ENCODE assay signal across 15 mouse cellular contexts in genomic region chr7:6919131-6919870, GRCm38 (mm10).
A peak's percentile ranks its signal among the peaks of the same experiment; 100 is the strongest.
DNase-seq lines count a peak whose midpoint lies in the region; ATAC-seq and TF ChIP-seq lines count a peak whose summit lies in the region.
"Had no signal": no experiment of that assay in that cellular context is flagged by ENCODE, and none has a peak within 500 bp of the region (broad histone marks: within the 10 kb centered on the region; RNA-seq: fewer than 3 reads in every experiment).

No protein-coding gene starts in this region.

- H3K36me3 ChIP-seq in kidney, postnatal 0 days (ENCODE audit: insufficient read depth, low read length): no peaks in the 10 kb centered on the region
- no peaks in the 10 kb centered on the region for H3K36me3 ChIP-seq in kidney, adult 2 months (ENCODE audit: control insufficient read depth, insufficient read depth, low read length)
- no peaks in the 10 kb centered on the region for H3K36me3 ChIP-seq in embryonic facial prominence, embryonic 13.5 days
- H3K36me3 ChIP-seq in hindbrain, embryonic 14.5 days (replicated peaks; ENCODE audit: control insufficient read depth, insufficient read depth): no peaks in the 10 kb centered on the region
- no peaks in the 10 kb centered on the region for H3K36me3 ChIP-seq in midbrain, postnatal 0 days (ENCODE audit: insufficient read depth, low read length)

- TF ChIP-seq CTCF in kidney, postnatal 0 days (IDR thresholded peaks at IDR 0.05; ENCODE audit: low read depth): no peak
- no peak for TF ChIP-seq CTCF in kidney, adult 2 months (conservative IDR thresholded peaks at IDR 0.05; ENCODE audit: insufficient read depth, insufficient read length, low read depth, low read length)
- no peak for TF ChIP-seq CTCF in midbrain, postnatal 0 days (IDR thresholded peaks at IDR 0.05)

- no peak overlapping the region for H3K27ac ChIP-seq in kidney, postnatal 0 days
- H3K27ac ChIP-seq in kidney, adult 2 months (ENCODE audit: insufficient read depth, low read depth, low read length): no peak overlapping the region
- no peak overlapping the region for H3K27ac ChIP-seq in embryonic facial prominence, embryonic 13.5 days
- peak overlapping the region; percentile 60; the same call in 1 of the 2 replicates for H3K27ac ChIP-seq in hindbrain, embryonic 14.5 days
- peak overlapping the region; percentile 52; the same call in 1 of the 2 replicates for H3K27ac ChIP-seq in midbrain, postnatal 0 days (ENCODE audit: low read depth, low read length)

- no peaks in the 10 kb centered on the region; the same call in none of the 2 replicates for H3K4me1 ChIP-seq in kidney, postnatal 0 days (replicated peaks; ENCODE audit: insufficient read depth, low read length)
- H3K4me1 ChIP-seq in kidney, adult 2 months (ENCODE audit: control insufficient read depth, insufficient read depth, low read length): no peaks in the 10 kb centered on the region
- H3K4me1 ChIP-seq in embryonic facial prominence, embryonic 13.5 days: peaks cover 15% of the 10 kb centered on the region
- H3K4me1 ChIP-seq in hindbrain, embryonic 14.5 days (replicated peaks; ENCODE audit: control insufficient read depth, insufficient read depth, low read length): peaks cover 13% of the 10 kb centered on the region; the same call in 1 of the 2 replicates
- no peaks in the 10 kb centered on the region; the same call in 1 of the 2 replicates for H3K4me1 ChIP-seq in midbrain, postnatal 0 days (ENCODE audit: insufficient read depth, low read length)

- DNase-seq in kidney, postnatal 0 days (ENCODE audit: low spot score): no peak
- no peak for DNase-seq in kidney, adult 2 months
- no peak for DNase-seq in hindbrain, embryonic 14.5 days (ENCODE audit: low spot score)
- no peak for DNase-seq in midbrain, postnatal 0 days (ENCODE audit: low spot score)
- DNase-seq in cerebellum, adult 11 months: no peak
- no peak for DNase-seq in cerebellum, adult 8-10 months
- no peak for DNase-seq in left cerebral cortex, adult 8-10 months (ENCODE audit: low spot score in 2 of 2)
- DNase-seq: adrenal gland, postnatal 36 days; cerebellum, adult 9-10 months; gastrocnemius, postnatal 10 days; kidney, postnatal 10 days; layer of hippocampus, postnatal 36 days; liver, postnatal 0 days; thymus, postnatal 25 days had no signal

- no peak overlapping the region for H3K9ac ChIP-seq in kidney, postnatal 0 days (ENCODE audit: low read depth, low read length)
- H3K9ac ChIP-seq in embryonic facial prominence, embryonic 13.5 days: no peak overlapping the region
- no peak overlapping the region for H3K9ac ChIP-seq in hindbrain, embryonic 14.5 days
- H3K9ac ChIP-seq in midbrain, postnatal 0 days (replicated peaks; ENCODE audit: low read length, poor library complexity, severe bottlenecking): no peak overlapping the region
- H3K9ac ChIP-seq: liver, postnatal 0 days had no signal

- H3K4me3 ChIP-seq in kidney, postnatal 0 days (replicated peaks; ENCODE audit: low read depth, low read length): no peak overlapping the region
- no peak overlapping the region for H3K4me3 ChIP-seq in kidney, adult 2 months (ENCODE audit: insufficient read depth, low read depth, low read length)
- H3K4me3 ChIP-seq in embryonic facial prominence, embryonic 13.5 days: no peak overlapping the region
- H3K4me3 ChIP-seq in hindbrain, embryonic 14.5 days (replicated peaks; ENCODE audit: low read length): no peak overlapping the region
- no peak overlapping the region for H3K4me3 ChIP-seq in midbrain, postnatal 0 days (ENCODE audit: low read depth, low read length)

- TF ChIP-seq POLR2A in kidney, adult 2 months (IDR thresholded peaks at IDR 0.05; ENCODE audit: low read depth, low read length): no peak

- ATAC-seq in kidney, postnatal 0 days (replicated peaks; ENCODE audit: low FRiP score, low read depth): peak; percentile 65
- ATAC-seq in embryonic facial prominence, embryonic 13.5 days (ENCODE audit: insufficient number of reproducible peaks, insufficient read depth, low FRiP score, low TSS enrichment, low read depth): 0 out of 2 replicates have a peak, but pooled peaks have one; percentile 32
- peak; percentile 29; the same call in 1 of the 2 replicates for ATAC-seq in hindbrain, embryonic 14.5 days (ENCODE audit: low FRiP score)
- peak; percentile 50 for ATAC-seq in midbrain, postnatal 0 days (ENCODE audit: low FRiP score)
- ATAC-seq: liver, postnatal 0 days had no signal

- 96% methylated on average over 1 of the region's 1 CpGs for WGBS in kidney, postnatal 0 days
- WGBS in kidney, adult 2 months: 97% methylated on average over 1 of the region's 1 CpGs
- 82% methylated on average over 1 of the region's 1 CpGs for WGBS in embryonic facial prominence, embryonic 13.5 days
- 89% methylated on average over 1 of the region's 1 CpGs for WGBS in hindbrain, embryonic 14.5 days
- WGBS in midbrain, postnatal 0 days: 100% methylated on average over 1 of the region's 1 CpGs

- H3K27me3 ChIP-seq in kidney, postnatal 0 days (ENCODE audit: insufficient read depth, low read length): no peaks in the 10 kb centered on the region
- no peaks in the 10 kb centered on the region for H3K27me3 ChIP-seq in kidney, adult 2 months (replicated peaks; ENCODE audit: control insufficient read depth, insufficient read depth, low read length)
- no peaks in the 10 kb centered on the region for H3K27me3 ChIP-seq in embryonic facial prominence, embryonic 13.5 days
- H3K27me3 ChIP-seq in hindbrain, embryonic 14.5 days (ENCODE audit: control insufficient read depth, insufficient read depth, low read length): no peaks in the 10 kb centered on the region
- no peaks in the 10 kb centered on the region for H3K27me3 ChIP-seq in midbrain, postnatal 0 days (ENCODE audit: insufficient read depth, low read length)

- H3K4me2 ChIP-seq in kidney, postnatal 0 days (ENCODE audit: low read length): no peak overlapping the region
- no peak overlapping the region for H3K4me2 ChIP-seq in embryonic facial prominence, embryonic 13.5 days
- H3K4me2 ChIP-seq in hindbrain, embryonic 14.5 days (replicated peaks): no peak overlapping the region
- H3K4me2 ChIP-seq in midbrain, postnatal 0 days (ENCODE audit: low read depth, low read length, poor library complexity, severe bottlenecking): no peak overlapping the region

- H3K9me3 ChIP-seq in kidney, postnatal 0 days (replicated peaks; ENCODE audit: low read length): no peaks in the 10 kb centered on the region
- H3K9me3 ChIP-seq in embryonic facial prominence, embryonic 13.5 days: no peaks in the 10 kb centered on the region
- H3K9me3 ChIP-seq in hindbrain, embryonic 14.5 days (ENCODE audit: control insufficient read depth, low read length): no peaks in the 10 kb centered on the region
- H3K9me3 ChIP-seq in midbrain, postnatal 0 days (ENCODE audit: low read length): no peaks in the 10 kb centered on the region

Comparison
In these comparisons a context has a peak if more than half of its experiments do, and no peak if none do; other contexts are left out.
1. H3K27ac ChIP-seq: peak in hindbrain, embryonic 14.5 days (single experiment) and midbrain, postnatal 0 days (single experiment); none in kidney, postnatal 0 days (single experiment), kidney, adult 2 months (single experiment) and embryonic facial prominence, embryonic 13.5 days (single experiment).
2. Peak in every context shown above with its lines, with median percentiles within 50 percentile points of each other: ATAC-seq.